Mouse (Mus musculus) brain, embryonic 14.5 days (tissue): Measurements from ENCODE around the gene Gm20708. TPM values are rescaled to one million over a fixed set of nuclear protein-coding genes. Genes with fewer than 3 reads are reported as not detected.
"Not testable (repeated sequence)": the region's sequence is repeated elsewhere in the genome, so short reads cannot be mapped to it uniquely, and the experiment has no call there.

Experiments used
- DNase-seq: peaks from one replicate; pipeline ENCODE4 v3.0.0-alpha.2; 2011; ENCODE audit warnings: low read depth
- CTCF ChIP-seq: fragments of 200-500 bp; IDR thresholded peaks from 2 replicates; pipeline ENCODE4 v1.5.1; 2012; ENCODE audit warnings: inconsistent platforms, mild to moderate bottlenecking, moderate library complexity, borderline replicate concordance; ENCODE audit not compliant: insufficient read depth, insufficient read length; ENCODE audit errors: extremely low read depth
- POLR2A ChIP-seq: fragments of 200-500 bp; IDR thresholded peaks from 2 replicates; pipeline ENCODE4 v1.6.1; 2012; ENCODE audit warnings: mild to moderate bottlenecking, inconsistent platforms, borderline replicate concordance; ENCODE audit not compliant: poor library complexity, insufficient read depth, insufficient read length, severe bottlenecking; ENCODE audit errors: extremely low read depth
- polyA plus RNA-seq: library from polyadenylated mRNA; depleted of rRNA; stranded (reverse); fragments of >200 nt; gene quantifications from 2 replicates; pipeline ENCODE4 v1.2.3, GENCODE M21; 2012

Gm20708 gene
- polyA plus RNA-seq, 1 experiment: 1.2 TPM

GRCm38 (mm10) chr11:117810401-117811046, 1.1 kb downstream of the Gm20708 start:
- TF ChIP-seq CTCF: peak; percentile 65
- no peak for TF ChIP-seq POLR2A
- DNase-seq: peak; percentile 87

GRCm38 (mm10) chr11:117813867-117814266, 4.4 kb downstream of the Gm20708 start:
- TF ChIP-seq POLR2A (no peak), CTCF (no peak)
- no peak for DNase-seq

GRCm38 (mm10) chr11:117814704-117815366, 5.4 kb downstream of the Gm20708 start:
- no peak for DNase-seq
- no peak for TF ChIP-seq CTCF
- TF ChIP-seq POLR2A: no peak

- not testable (repeated sequence) for DNase-seq
These were observed 6.4 kb downstream of the Gm20708 start for GRCm38 (mm10) chr11:117815850-117816249.

GRCm38 (mm10) chr11:117816389-117816996, 7.0 kb downstream of the Gm20708 start:
- TF ChIP-seq CTCF: no peak
- TF ChIP-seq POLR2A: no peak
- no peak for DNase-seq

- peak; percentile 37 for DNase-seq
- TF ChIP-seq CTCF (no peak), POLR2A (no peak)
These were observed 9.6 kb downstream of the Gm20708 start for GRCm38 (mm10) chr11:117819095-117819494.

GRCm38 (mm10) chr11:117820173-117820572, 10.7 kb downstream of the Gm20708 start:
- no peak for TF ChIP-seq POLR2A
- TF ChIP-seq CTCF: no peak
- DNase-seq: no peak

GRCm38 (mm10) chr11:117821868-117822267, 12.4 kb downstream of the Gm20708 start:
- TF ChIP-seq CTCF (no peak), POLR2A (no peak)

GRCm38 (mm10) chr11:117822728-117823241, 13.3 kb downstream of the Gm20708 start:
- no peak for DNase-seq
- TF ChIP-seq POLR2A: no peak
- no peak for TF ChIP-seq CTCF

More at GRCm38 (mm10) chr11:117821868-117822267, 12.4 kb downstream of the Gm20708 start:
- DNase-seq: no peak

- DNase-seq: no peak
- TF ChIP-seq POLR2A: no peak
These were observed 13.9 kb downstream of the Gm20708 start for GRCm38 (mm10) chr11:117823411-117823810.

GRCm38 (mm10) chr11:117824060-117824969, 14.8 kb downstream of the Gm20708 start:
- peak; percentile 98 for TF ChIP-seq CTCF
- no peak for TF ChIP-seq POLR2A
- peak; percentile 92 for DNase-seq
